Mouse (Mus musculus) C2C12 (cell line): ENCODE results near the gene Als2cr12. TPM values are rescaled to one million over a fixed set of nuclear protein-coding genes. Genes with fewer than 3 reads are reported as not detected.

Source experiments
- H3K27me3 ChIP-seq: one replicate; pipeline ENCODE4 v1.6.1; 2011; ENCODE audit not compliant: control insufficient read depth, insufficient read depth, insufficient read length
- H3K36me3 ChIP-seq: one replicate; pipeline ENCODE4 v1.6.1; 2011; ENCODE audit not compliant: control insufficient read depth, insufficient read depth
- H3K4me3 ChIP-seq: one replicate; pipeline ENCODE4 v1.5.1; 2011; ENCODE audit warnings: mild to moderate bottlenecking, control low read depth; ENCODE audit not compliant: poor library complexity, insufficient read depth, severe bottlenecking
- H3K79me2 ChIP-seq: one replicate; pipeline ENCODE4 v1.6.1; 2011; ENCODE audit not compliant: control insufficient read depth, insufficient read depth
- H3K79me3 ChIP-seq: one replicate; pipeline ENCODE4 v1.6.1; 2011; ENCODE audit warnings: low read depth, control low read depth
- H3ac ChIP-seq: one replicate; pipeline ENCODE3; 2011; ENCODE audit warnings: low read depth; ENCODE audit not compliant: control insufficient read depth, insufficient read length
- CEBPB ChIP-seq: IDR thresholded peaks from one replicate; pipeline ENCODE4 v1.6.1; 2011; ENCODE audit warnings: low read depth, mild to moderate bottlenecking, control low read depth, moderate library complexity
- CTCF ChIP-seq: IDR thresholded peaks from one replicate; pipeline ENCODE4 v1.5.1; 2011; ENCODE audit not compliant: control insufficient read depth, insufficient read depth, insufficient read length
- FOSL1 ChIP-seq: IDR thresholded peaks from one replicate; pipeline ENCODE4 v1.8.0; 2011; ENCODE audit warnings: mild to moderate bottlenecking, low read length; ENCODE audit not compliant: poor library complexity, insufficient read depth, severe bottlenecking
- MAX ChIP-seq: IDR thresholded peaks from one replicate; pipeline ENCODE4 v1.6.1; 2011; ENCODE audit warnings: mild to moderate bottlenecking, control low read depth
- MYOD1 ChIP-seq: IDR thresholded peaks from one replicate; pipeline ENCODE4 v1.6.1; 2011; ENCODE audit warnings: low read depth; ENCODE audit not compliant: control insufficient read depth, insufficient read length
- MYOG ChIP-seq: IDR thresholded peaks from one replicate; pipeline ENCODE4 v1.6.1; 2011; ENCODE audit not compliant: control insufficient read depth, insufficient read length; ENCODE audit errors: extremely low read depth
- USF1 ChIP-seq: IDR thresholded peaks from one replicate; pipeline ENCODE4 v1.6.1; 2011; ENCODE audit warnings: low read depth, mild to moderate bottlenecking, control low read depth, moderate library complexity
- polyA plus RNA-seq: library from polyadenylated mRNA; unstranded; fragments of >200 nt; fragmentation: generic; extraction: Trizol; gene quantifications from one replicate; pipeline ENCODE4 v1.2.1, GENCODE M21; 2012; ENCODE audit warnings: missing spikeins

The Als2cr12 gene
- polyA plus RNA-seq, 1 experiment: 0.23 TPM

- no peak overlapping the region for H3ac ChIP-seq
- H3K79me3 ChIP-seq: peaks cover 36% of the 10 kb centered on the region
- H3K36me3 ChIP-seq: peaks cover 41% of the 10 kb centered on the region
- no peak for TF ChIP-seq CTCF
- TF ChIP-seq MYOG: no peak
- TF ChIP-seq FOSL1: no peak
- TF ChIP-seq USF1: no peak
- no peak for TF ChIP-seq MYOD1
- H3K4me3 ChIP-seq: no peak overlapping the region
- H3K79me2 ChIP-seq: peaks cover 85% of the 10 kb centered on the region
- no peaks in the 10 kb centered on the region for H3K27me3 ChIP-seq
Observed at GRCm38 (mm10) chr1:58725767-58726166, 30.0 kb upstream of the Als2cr12 start.

- Histone ChIP-seq H3K79me2 (peaks cover 88% of the 10 kb centered on the region), H3K27me3 (no peaks in the 10 kb centered on the region), H3K4me3 (no peak overlapping the region), H3K79me3 (peaks cover 37% of the 10 kb centered on the region), H3ac (no peak overlapping the region), H3K36me3 (peaks cover 37% of the 10 kb centered on the region)
- TF ChIP-seq MYOG: no peak
- TF ChIP-seq MYOD1: no peak
- TF ChIP-seq CTCF: no peak
- TF ChIP-seq MAX: no peak
- TF ChIP-seq FOSL1: no peak
- no peak for TF ChIP-seq USF1
Observed at GRCm38 (mm10) chr1:58725095-58725494, 29.3 kb upstream of the Als2cr12 start.

- peaks cover 88% of the 10 kb centered on the region for H3K79me2 ChIP-seq
- no peak for TF ChIP-seq MYOG
- no peak for TF ChIP-seq CEBPB
- TF ChIP-seq CTCF: no peak
- peaks cover 37% of the 10 kb centered on the region for H3K79me3 ChIP-seq
- no peaks in the 10 kb centered on the region for H3K27me3 ChIP-seq
- H3ac ChIP-seq: no peak overlapping the region
- H3K36me3 ChIP-seq: peaks cover 32% of the 10 kb centered on the region
- H3K4me3 ChIP-seq: no peak overlapping the region
Observed at GRCm38 (mm10) chr1:58724533-58724932, 28.7 kb upstream of the Als2cr12 start.

GRCm38 (mm10) chr1:58723809-58724405, 28.1 kb upstream of the Als2cr12 start:
- Histone ChIP-seq H3K4me3 (no peak overlapping the region), H3ac (no peak overlapping the region), H3K27me3 (no peaks in the 10 kb centered on the region), H3K36me3 (peaks cover 32% of the 10 kb centered on the region), H3K79me2 (peaks cover 88% of the 10 kb centered on the region), H3K79me3 (peaks cover 35% of the 10 kb centered on the region)
- no peak for TF ChIP-seq FOSL1
- no peak for TF ChIP-seq MYOG
- TF ChIP-seq MAX: no peak
- TF ChIP-seq CTCF: no peak
- TF ChIP-seq USF1: no peak
- TF ChIP-seq CEBPB: no peak

GRCm38 (mm10) chr1:58723062-58723808, 27.4 kb upstream of the Als2cr12 start:
- TF ChIP-seq CEBPB: no peak
- TF ChIP-seq CTCF: no peak
- no peak for TF ChIP-seq MYOG
- TF ChIP-seq USF1: no peak
- TF ChIP-seq MYOD1: no peak
- no peak for TF ChIP-seq FOSL1
- TF ChIP-seq MAX: no peak
- Histone ChIP-seq H3K79me3 (peaks cover 30% of the 10 kb centered on the region), H3K36me3 (peaks cover 26% of the 10 kb centered on the region), H3K27me3 (no peaks in the 10 kb centered on the region), H3K4me3 (no peak overlapping the region), H3ac (no peak overlapping the region), H3K79me2 (peaks cover 88% of the 10 kb centered on the region)
